Mouse (Mus musculus): ENCODE measurements at regions not wholly inside any gene's neighbourhood (a gene's known extent, or its start where the extent isn't known, plus 50 kb on each side); places are given as distances from the start of the nearest gene placed in this dataset.
A peak's percentile ranks its signal among the peaks of the same experiment; 100 is the strongest.

DNA sequence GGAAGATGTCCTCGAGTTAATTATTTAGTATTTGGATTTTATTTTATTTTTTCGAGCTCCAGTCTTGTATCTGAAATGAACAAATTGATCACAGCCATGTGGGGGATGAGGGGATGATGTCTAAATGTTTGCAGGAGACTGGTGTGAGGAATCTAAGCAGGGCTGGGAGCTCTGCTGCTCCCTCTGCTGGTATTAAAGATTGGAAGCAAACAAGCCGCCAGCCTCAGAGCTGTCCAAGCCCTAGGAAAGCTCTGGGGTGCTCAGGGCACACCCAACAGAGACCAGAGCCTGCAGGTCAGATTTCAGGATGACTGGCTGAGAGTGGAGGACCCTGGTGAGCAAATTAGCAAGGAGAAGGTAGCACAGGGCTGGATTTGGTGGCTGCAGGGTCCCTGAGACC is 330.4 kb downstream of the Fut8 start:
- Histone ChIP-seq H3K27ac (ENCODE audit: low read depth, low read length) (no peak overlapping the region), H3K36me3 (ENCODE audit: control insufficient read depth, insufficient read depth, low read length) (no peaks in the 10 kb centered on the region), H3K27me3 (ENCODE audit: control insufficient read depth, insufficient read depth, low read length) (no peaks in the 10 kb centered on the region), H3K9me3 (ENCODE audit: control insufficient read depth, low read length) (no peaks in the 10 kb centered on the region), H3K4me3 (ENCODE audit: low read depth, low read length) (no peak overlapping the region), H3K4me2 (ENCODE audit: low read depth) (no peak overlapping the region), H3K4me1 (ENCODE audit: control insufficient read depth, insufficient read depth, low read length) (no peaks in the 10 kb centered on the region), H3K9ac (ENCODE audit: low read length) (no peak overlapping the region)
- DNase-seq (ENCODE audit: low spot score) = peak; percentile 51
- ATAC-seq (ENCODE audit: insufficient read depth, low FRiP score, low TSS enrichment) = peak; percentile 48; the same call in 1 of the 2 replicates
- WGBS = 11% methylated on average over 3 of the region's 3 CpGs

DNA sequence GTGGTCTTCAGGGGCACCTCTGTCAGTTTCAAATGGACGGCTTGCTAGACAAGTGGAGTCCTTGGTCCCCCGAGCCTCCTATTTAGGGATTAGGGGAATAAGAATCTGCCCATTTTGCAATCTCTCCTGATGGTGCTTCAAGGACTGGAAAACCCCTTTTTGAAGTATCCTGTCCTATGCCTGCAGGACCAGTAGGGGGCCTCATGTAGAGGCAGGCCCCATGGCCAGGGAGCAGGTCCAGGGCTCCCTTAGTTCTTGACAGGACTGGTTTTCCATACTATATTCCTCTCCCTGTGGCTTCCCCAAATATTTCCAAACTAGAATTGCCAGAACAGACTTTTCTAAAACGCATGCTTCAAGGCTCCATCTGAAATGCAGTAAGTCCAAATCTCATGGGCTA is 332.6 kb downstream of the Fut8 start:
- Histone ChIP-seq H3K9ac (ENCODE audit: low read length) (no peak overlapping the region), H3K4me1 (ENCODE audit: control insufficient read depth, insufficient read depth, low read length) (no peaks in the 10 kb centered on the region), H3K36me3 (ENCODE audit: control insufficient read depth, insufficient read depth, low read length) (no peaks in the 10 kb centered on the region), H3K27ac (ENCODE audit: low read depth, low read length) (no peak overlapping the region), H3K9me3 (ENCODE audit: control insufficient read depth, low read length) (no peaks in the 10 kb centered on the region), H3K27me3 (ENCODE audit: control insufficient read depth, insufficient read depth, low read length) (no peaks in the 10 kb centered on the region), H3K4me2 (ENCODE audit: low read depth) (no peak overlapping the region), H3K4me3 (ENCODE audit: low read depth, low read length) (no peak overlapping the region)
- DNase-seq (ENCODE audit: low spot score) = no peak
- no peak for ATAC-seq (ENCODE audit: insufficient read depth, low FRiP score, low TSS enrichment)
- WGBS = 86% methylated on average over 3 of the region's 3 CpGs

DNA sequence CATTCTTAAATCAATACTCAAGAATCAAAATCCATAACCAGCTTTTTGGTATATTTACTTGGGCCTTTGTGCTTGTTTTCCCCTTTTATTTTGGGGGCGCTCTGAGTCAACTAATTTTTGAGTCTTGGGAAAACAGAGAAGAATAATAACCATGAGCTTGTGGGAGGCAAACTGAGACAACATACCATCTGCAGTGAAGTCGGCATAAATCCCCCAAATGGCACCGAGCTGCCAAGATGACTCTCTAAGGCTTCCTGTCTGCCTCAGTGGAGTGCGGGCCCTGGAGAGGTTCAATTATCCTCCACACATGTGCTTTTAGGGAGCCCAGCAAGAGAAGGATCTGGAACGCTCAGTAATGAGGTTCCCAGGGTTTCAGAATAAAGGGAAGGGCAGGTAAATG is 333.1 kb downstream of the Fut8 start:
- ATAC-seq (ENCODE audit: insufficient read depth, low FRiP score, low TSS enrichment) = no peak
- Histone ChIP-seq H3K4me3 (ENCODE audit: low read depth, low read length) (no peak overlapping the region), H3K9ac (ENCODE audit: low read length) (no peak overlapping the region), H3K27me3 (ENCODE audit: control insufficient read depth, insufficient read depth, low read length) (no peaks in the 10 kb centered on the region), H3K9me3 (ENCODE audit: control insufficient read depth, low read length) (no peaks in the 10 kb centered on the region), H3K27ac (ENCODE audit: low read depth, low read length) (no peak overlapping the region), H3K4me2 (ENCODE audit: low read depth) (no peak overlapping the region), H3K36me3 (ENCODE audit: control insufficient read depth, insufficient read depth, low read length) (no peaks in the 10 kb centered on the region), H3K4me1 (ENCODE audit: control insufficient read depth, insufficient read depth, low read length) (no peaks in the 10 kb centered on the region)
- 80% methylated on average over 5 of the region's 5 CpGs for WGBS
- no peak for DNase-seq (ENCODE audit: low spot score)

DNA sequence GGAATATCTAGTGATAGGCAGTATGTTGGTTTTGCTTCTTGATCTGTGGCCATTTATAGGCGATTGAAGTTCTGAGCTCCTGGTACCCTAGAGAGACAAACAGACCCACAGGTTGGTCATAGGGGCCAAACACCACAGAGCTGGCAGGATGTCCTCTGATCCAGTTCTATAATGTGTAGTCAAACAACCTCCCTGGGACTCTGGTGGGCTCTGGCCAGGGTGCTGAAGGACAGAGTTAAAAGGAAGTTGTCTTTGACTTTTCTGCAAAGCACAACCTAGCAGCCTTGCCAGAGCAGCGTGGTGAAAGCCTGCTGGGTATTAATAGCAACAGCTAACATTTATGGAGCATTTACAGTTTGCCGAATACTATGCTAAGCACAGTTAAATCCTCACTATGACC is 337.1 kb downstream of the Fut8 start:
- ATAC-seq (ENCODE audit: insufficient read depth, low FRiP score, low TSS enrichment) (no peak), DNase-seq (ENCODE audit: low spot score) (no peak)
- H3K36me3 ChIP-seq (ENCODE audit: control insufficient read depth, insufficient read depth, low read length) = no peaks in the 10 kb centered on the region
- H3K4me3 ChIP-seq (ENCODE audit: low read depth, low read length) = no peak overlapping the region
- H3K4me1 ChIP-seq (ENCODE audit: control insufficient read depth, insufficient read depth, low read length) = no peaks in the 10 kb centered on the region
- H3K9me3 ChIP-seq (ENCODE audit: control insufficient read depth, low read length) = no peaks in the 10 kb centered on the region
- H3K27me3 ChIP-seq (ENCODE audit: control insufficient read depth, insufficient read depth, low read length) = no peaks in the 10 kb centered on the region
- H3K9ac ChIP-seq (ENCODE audit: low read length) = no peak overlapping the region
- no peak overlapping the region for H3K27ac ChIP-seq (ENCODE audit: low read depth, low read length)
- WGBS = 72% methylated on average over 3 of the region's 3 CpGs
- H3K4me2 ChIP-seq (ENCODE audit: low read depth) = no peak overlapping the region

DNA sequence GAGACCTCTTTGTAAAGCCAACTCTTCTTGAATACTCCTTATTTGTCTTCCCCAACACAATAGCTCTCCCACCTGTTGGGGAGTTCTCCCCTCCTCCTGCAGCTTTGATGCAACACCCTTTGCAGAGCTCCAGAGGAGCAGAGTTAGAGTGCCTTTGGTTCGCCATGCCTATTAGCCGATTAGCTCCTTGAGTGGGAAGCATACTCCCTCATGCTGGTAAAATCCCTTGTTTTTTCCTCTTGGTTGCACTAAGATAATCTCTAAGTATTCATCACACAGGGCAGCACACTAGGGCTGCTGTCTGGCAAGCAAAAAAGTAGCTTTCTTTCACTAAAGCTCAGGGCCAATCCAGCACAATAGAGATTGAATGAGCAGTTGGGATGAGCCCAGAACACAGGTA is 350.4 kb downstream of the Fut8 start:
- H3K4me1 ChIP-seq (ENCODE audit: control insufficient read depth, insufficient read depth, low read length) = no peaks in the 10 kb centered on the region
- no peaks in the 10 kb centered on the region for H3K36me3 ChIP-seq (ENCODE audit: control insufficient read depth, insufficient read depth, low read length)
- H3K4me2 ChIP-seq (ENCODE audit: low read depth) = no peak overlapping the region
- DNase-seq (ENCODE audit: low spot score) = no peak
- H3K27me3 ChIP-seq (ENCODE audit: control insufficient read depth, insufficient read depth, low read length) = no peaks in the 10 kb centered on the region
- ATAC-seq (ENCODE audit: insufficient read depth, low FRiP score, low TSS enrichment) = no peak
- no peak overlapping the region for H3K9ac ChIP-seq (ENCODE audit: low read length)
- H3K27ac ChIP-seq (ENCODE audit: low read depth, low read length) = no peak overlapping the region
- H3K9me3 ChIP-seq (ENCODE audit: control insufficient read depth, low read length) = no peaks in the 10 kb centered on the region
- 63% methylated on average over 2 of the region's 2 CpGs for WGBS
- no peak overlapping the region for H3K4me3 ChIP-seq (ENCODE audit: low read depth, low read length)

DNA sequence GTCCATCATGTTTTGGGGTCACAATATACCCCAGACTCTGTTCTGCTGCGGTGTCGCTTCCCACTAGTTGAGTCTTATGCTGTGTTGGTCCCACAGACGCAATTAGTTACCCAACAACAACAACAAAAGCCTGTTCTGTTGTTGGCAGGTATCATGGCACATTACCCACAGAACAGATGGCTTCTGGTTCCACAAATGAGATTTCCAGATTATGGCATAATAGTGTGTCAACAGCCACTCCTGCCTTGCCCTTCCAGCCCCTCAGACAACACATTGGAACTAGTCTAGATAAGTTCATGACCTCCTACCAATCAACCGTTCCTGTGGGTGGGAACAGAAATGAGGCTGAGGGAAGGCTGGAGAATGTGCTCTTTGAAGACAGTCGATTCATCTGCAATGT is 351.5 kb downstream of the Fut8 start:
- Histone ChIP-seq H3K4me3 (ENCODE audit: low read depth, low read length) (no peak overlapping the region), H3K9ac (ENCODE audit: low read length) (no peak overlapping the region), H3K9me3 (ENCODE audit: control insufficient read depth, low read length) (no peaks in the 10 kb centered on the region), H3K27me3 (ENCODE audit: control insufficient read depth, insufficient read depth, low read length) (no peaks in the 10 kb centered on the region), H3K4me2 (ENCODE audit: low read depth) (no peak overlapping the region), H3K27ac (ENCODE audit: low read depth, low read length) (no peak overlapping the region), H3K36me3 (ENCODE audit: control insufficient read depth, insufficient read depth, low read length) (no peaks in the 10 kb centered on the region), H3K4me1 (ENCODE audit: control insufficient read depth, insufficient read depth, low read length) (no peaks in the 10 kb centered on the region)
- DNase-seq (ENCODE audit: low spot score) = no peak
- no peak for ATAC-seq (ENCODE audit: insufficient read depth, low FRiP score, low TSS enrichment)
- WGBS = 49% methylated on average over 5 of the region's 5 CpGs

DNA sequence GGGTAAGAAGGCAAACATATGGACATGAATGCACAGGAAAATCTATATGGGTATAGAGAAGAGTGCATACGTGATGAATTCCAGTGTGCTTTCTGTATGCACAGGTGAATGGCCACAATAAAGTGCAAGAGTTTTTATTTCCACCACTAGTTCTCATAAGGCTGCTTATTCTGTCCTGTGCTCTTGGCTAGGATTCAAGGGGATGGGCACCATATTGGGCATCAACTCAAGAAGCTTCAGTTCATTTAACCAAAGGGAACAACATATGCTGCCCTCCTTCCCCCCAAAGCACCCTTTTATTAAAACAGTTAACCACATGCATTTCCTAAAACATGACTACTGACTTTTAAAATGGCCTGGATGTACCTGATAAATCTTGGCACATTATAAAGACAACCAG is 356.2 kb downstream of the Fut8 start:
- Histone ChIP-seq H3K4me2 (ENCODE audit: low read depth) (no peak overlapping the region), H3K27me3 (ENCODE audit: control insufficient read depth, insufficient read depth, low read length) (no peaks in the 10 kb centered on the region), H3K4me1 (ENCODE audit: control insufficient read depth, insufficient read depth, low read length) (no peaks in the 10 kb centered on the region), H3K27ac (ENCODE audit: low read depth, low read length) (no peak overlapping the region), H3K9ac (ENCODE audit: low read length) (no peak overlapping the region), H3K36me3 (ENCODE audit: control insufficient read depth, insufficient read depth, low read length) (no peaks in the 10 kb centered on the region), H3K4me3 (ENCODE audit: low read depth, low read length) (no peak overlapping the region), H3K9me3 (ENCODE audit: control insufficient read depth, low read length) (no peaks in the 10 kb centered on the region)
- ATAC-seq (ENCODE audit: insufficient read depth, low FRiP score, low TSS enrichment) (no peak), DNase-seq (ENCODE audit: low spot score) (no peak)
- WGBS = 88% methylated on average over 1 of the region's 1 CpGs

DNA sequence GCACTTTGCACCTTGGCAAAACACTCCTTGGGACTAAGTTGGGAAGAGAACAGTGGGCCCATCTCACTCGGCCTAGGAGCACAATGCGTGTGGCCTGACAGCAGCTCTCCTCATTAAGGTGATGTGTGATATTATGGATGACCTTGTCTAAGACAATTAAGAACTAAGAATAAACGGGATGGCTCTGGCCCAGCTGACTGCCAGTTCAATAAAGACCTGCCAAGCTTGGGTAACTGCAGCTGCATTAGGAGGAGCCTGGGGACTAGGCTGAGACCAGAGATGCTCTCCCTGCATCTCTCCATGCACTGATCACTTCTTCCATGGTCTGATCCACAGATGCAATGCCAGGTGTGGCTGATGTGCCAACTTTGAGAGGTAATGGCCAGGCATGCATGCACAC is 356.7 kb downstream of the Fut8 start:
- no peaks in the 10 kb centered on the region for H3K27me3 ChIP-seq (ENCODE audit: control insufficient read depth, insufficient read depth, low read length)
- H3K36me3 ChIP-seq (ENCODE audit: control insufficient read depth, insufficient read depth, low read length) = no peaks in the 10 kb centered on the region
- no peaks in the 10 kb centered on the region for H3K9me3 ChIP-seq (ENCODE audit: control insufficient read depth, low read length)
- WGBS = 78% methylated on average over 3 of the region's 3 CpGs
- H3K4me3 ChIP-seq (ENCODE audit: low read depth, low read length) = no peak overlapping the region
- no peaks in the 10 kb centered on the region for H3K4me1 ChIP-seq (ENCODE audit: control insufficient read depth, insufficient read depth, low read length)
- no peak overlapping the region for H3K4me2 ChIP-seq (ENCODE audit: low read depth)
- ATAC-seq (ENCODE audit: insufficient read depth, low FRiP score, low TSS enrichment) (no peak), DNase-seq (ENCODE audit: low spot score) (no peak)
- H3K27ac ChIP-seq (ENCODE audit: low read depth, low read length) = no peak overlapping the region
- no peak overlapping the region for H3K9ac ChIP-seq (ENCODE audit: low read length)

DNA sequence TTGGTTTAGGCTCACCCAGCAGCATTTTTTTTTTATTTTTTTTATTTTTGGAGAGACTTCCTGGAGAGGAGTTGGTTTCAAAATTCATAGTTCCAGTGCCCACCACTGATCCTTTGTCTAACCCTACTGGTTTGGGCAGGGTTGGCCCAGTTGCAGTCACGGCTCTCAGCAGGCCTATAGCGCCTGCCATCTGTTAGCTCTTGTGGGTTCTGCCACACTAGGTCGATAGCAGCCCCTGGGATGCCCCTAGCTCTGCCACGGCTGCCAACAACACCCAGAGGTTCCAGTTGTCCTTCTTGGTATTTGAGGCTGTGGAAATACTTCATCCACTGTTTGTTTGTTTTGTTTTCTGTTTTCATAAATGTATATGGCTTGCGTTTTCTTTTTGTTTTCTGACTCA is 357.9 kb downstream of the Fut8 start:
- Histone ChIP-seq H3K36me3 (ENCODE audit: control insufficient read depth, insufficient read depth, low read length) (no peaks in the 10 kb centered on the region), H3K9me3 (ENCODE audit: control insufficient read depth, low read length) (no peaks in the 10 kb centered on the region), H3K4me1 (ENCODE audit: control insufficient read depth, insufficient read depth, low read length) (no peaks in the 10 kb centered on the region), H3K4me3 (ENCODE audit: low read depth, low read length) (no peak overlapping the region), H3K9ac (ENCODE audit: low read length) (no peak overlapping the region), H3K4me2 (ENCODE audit: low read depth) (no peak overlapping the region), H3K27me3 (ENCODE audit: control insufficient read depth, insufficient read depth, low read length) (no peaks in the 10 kb centered on the region), H3K27ac (ENCODE audit: low read depth, low read length) (no peak overlapping the region)
- 77% methylated on average over 5 of the region's 5 CpGs for WGBS
- ATAC-seq (ENCODE audit: insufficient read depth, low FRiP score, low TSS enrichment) (no peak), DNase-seq (ENCODE audit: low spot score) (no peak)

Measured in neural tube, embryonic 11.5 days (tissue).